Mouse (Mus musculus) limb, embryonic 14.5 days (tissue): ENCODE data around the gene Sltm. TPM values are rescaled to one million over a fixed set of nuclear protein-coding genes. Genes with fewer than 3 reads are reported as not detected.

Experiments
- ATAC-seq: fragments of 200-750 bp; cut with Nextera tagmentation; 2 replicates; pipeline ENCODE4 v1.8.0; 2017; ENCODE audit warnings: low read depth, moderate number of reproducible peaks, moderate TSS enrichment; ENCODE audit not compliant: low FRiP score
- DNase-seq: peaks from one replicate; pipeline ENCODE4 v3.0.0-alpha.2; 2015; ENCODE audit warnings: low spot score
- H3K27ac ChIP-seq: fragments of 300-500 bp; sonication (generic); replicated peaks from 2 replicates; pipeline ENCODE4 v1.5.1; 2014; ENCODE audit warnings: low read depth, mild to moderate bottlenecking, low read length, moderate library complexity, mixed read lengths
- H3K27me3 ChIP-seq: fragments of 300-500 bp; sonication (generic); 2 replicates; pipeline ENCODE4 v1.6.1; 2014; ENCODE audit warnings: low read length, mixed read lengths; ENCODE audit not compliant: control insufficient read depth, insufficient read depth
- H3K36me3 ChIP-seq: fragments of 300-500 bp; sonication (generic); 2 replicates; pipeline ENCODE4 v1.6.1; 2014; ENCODE audit warnings: mild to moderate bottlenecking, low read length, moderate library complexity, mixed read lengths; ENCODE audit not compliant: control insufficient read depth, insufficient read depth
- H3K4me1 ChIP-seq: fragments of 300-500 bp; sonication (generic); 2 replicates; pipeline ENCODE4 v1.6.1; 2014; ENCODE audit warnings: antibody characterized with exemption, low read length, mixed read lengths; ENCODE audit not compliant: control insufficient read depth, insufficient read depth
- H3K4me2 ChIP-seq: fragments of 300-500 bp; sonication (generic); replicated peaks from 2 replicates; pipeline ENCODE4 v1.6.1; 2014; ENCODE audit warnings: low read depth, mild to moderate bottlenecking, low read length, moderate library complexity; ENCODE audit not compliant: severe bottlenecking
- H3K4me3 ChIP-seq: fragments of 300-500 bp; sonication (generic); replicated peaks from 2 replicates; pipeline ENCODE4 v1.5.1; 2014; ENCODE audit warnings: low read length
- H3K9ac ChIP-seq: fragments of 300-500 bp; sonication (generic); 2 replicates; pipeline ENCODE4 v1.6.1; 2014; ENCODE audit warnings: mild to moderate bottlenecking, low read depth, low read length, moderate library complexity; ENCODE audit not compliant: severe bottlenecking
- H3K9me3 ChIP-seq: fragments of 300-500 bp; sonication (generic); 2 replicates; pipeline ENCODE4 v1.6.1; 2016; ENCODE audit warnings: low read length; ENCODE audit not compliant: control insufficient read depth
- POLR2A ChIP-seq: fragments of 200-500 bp; IDR thresholded peaks from 2 replicates; pipeline ENCODE4 v1.8.0; 2012; ENCODE audit warnings: inconsistent platforms, mild to moderate bottlenecking, moderate library complexity, borderline replicate concordance; ENCODE audit not compliant: insufficient read depth, insufficient read length; ENCODE audit errors: extremely low read depth
- whole genome bisulfite sequencing: fragments of 180-500 bp; shearing (Covaris S2); extraction: QIAGEN DNeasy Blood & Tissue Kit; methylation state at CpG from one replicate; pipeline ENCODE4 v1.1.7; 2014; 5-methylcytosine and 5-hydroxymethylcytosine counted together
- polyA plus RNA-seq, 2 experiments: library from polyadenylated mRNA; depleted of rRNA in 1 of 2; stranded (reverse) in 1 of 2; unstranded in 1 of 2; fragments of >200 nt; fragmentation: Nextera tagmentation in 1 of 2; extraction: Ambion mirVana in 1 of 2; gene quantifications; 2 replicates each; pipeline versions ENCODE4 v1.2.1 to v1.2.3; 2012 to 2014

Gene Sltm
- polyA plus RNA-seq, 2 experiments = 49.8 to 52.8 TPM

DNA sequence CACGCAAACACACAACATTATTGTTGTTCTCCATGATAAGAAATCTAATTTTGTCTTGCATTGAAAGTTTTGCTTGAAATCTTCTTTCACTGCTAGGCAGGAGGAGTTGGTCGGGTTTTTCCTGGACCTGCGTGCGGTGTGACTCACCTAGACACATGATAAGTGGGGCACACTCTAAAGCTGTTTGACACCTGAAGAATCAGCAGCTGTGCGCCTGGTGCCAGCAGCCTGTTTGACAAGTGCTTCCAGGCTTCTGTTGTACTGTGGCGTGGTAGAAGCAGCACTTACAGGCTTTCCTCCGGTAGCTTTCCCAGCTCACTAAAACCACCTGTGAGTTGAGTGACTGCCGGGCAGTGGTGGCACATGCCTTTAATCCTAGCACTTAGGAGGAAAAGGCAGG, 27.8 kb downstream of the Sltm start:
- H3K4me2 ChIP-seq = no peak overlapping the region
- DNase-seq (no peak), ATAC-seq (no peak)
- no peak for TF ChIP-seq POLR2A
- H3K4me1 ChIP-seq = no peaks in the 10 kb centered on the region
- H3K4me3 ChIP-seq = no peak overlapping the region
- H3K27me3 ChIP-seq = no peaks in the 10 kb centered on the region
- no peak overlapping the region for H3K27ac ChIP-seq
- H3K9me3 ChIP-seq = no peaks in the 10 kb centered on the region
- 81% methylated on average over 8 of the region's 8 CpGs for WGBS
- H3K36me3 ChIP-seq = peaks cover 27% of the 10 kb centered on the region
- H3K9ac ChIP-seq = no peak overlapping the region

DNA sequence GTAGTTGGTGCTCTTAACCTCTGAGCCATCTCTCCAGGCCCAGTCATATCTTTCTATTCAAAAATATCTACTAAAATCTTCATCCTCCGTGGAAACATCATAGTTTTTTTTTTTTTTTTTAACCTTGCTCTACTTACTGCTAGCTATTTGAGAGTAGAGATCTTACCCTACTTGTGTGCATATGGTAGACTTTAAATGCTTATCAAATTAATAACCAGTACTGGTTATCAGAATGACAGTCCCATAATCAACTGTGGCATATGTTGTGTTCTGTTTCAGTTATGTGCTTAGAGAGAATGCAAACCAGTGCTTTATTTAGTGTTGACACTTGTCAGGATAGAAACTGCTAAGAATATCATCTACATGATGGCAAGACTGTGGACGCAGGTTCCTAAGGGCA, 35.6 kb downstream of the Sltm start:
- WGBS = 95% methylated on average over 2 of the region's 2 CpGs
- Histone ChIP-seq H3K27ac (no peak overlapping the region), H3K9ac (no peak overlapping the region), H3K4me2 (no peak overlapping the region), H3K4me1 (no peaks in the 10 kb centered on the region), H3K4me3 (no peak overlapping the region), H3K9me3 (no peaks in the 10 kb centered on the region), H3K36me3 (peaks cover 74% of the 10 kb centered on the region), H3K27me3 (no peaks in the 10 kb centered on the region)
- ATAC-seq (no peak), DNase-seq (no peak)
- no peak for TF ChIP-seq POLR2A

DNA sequence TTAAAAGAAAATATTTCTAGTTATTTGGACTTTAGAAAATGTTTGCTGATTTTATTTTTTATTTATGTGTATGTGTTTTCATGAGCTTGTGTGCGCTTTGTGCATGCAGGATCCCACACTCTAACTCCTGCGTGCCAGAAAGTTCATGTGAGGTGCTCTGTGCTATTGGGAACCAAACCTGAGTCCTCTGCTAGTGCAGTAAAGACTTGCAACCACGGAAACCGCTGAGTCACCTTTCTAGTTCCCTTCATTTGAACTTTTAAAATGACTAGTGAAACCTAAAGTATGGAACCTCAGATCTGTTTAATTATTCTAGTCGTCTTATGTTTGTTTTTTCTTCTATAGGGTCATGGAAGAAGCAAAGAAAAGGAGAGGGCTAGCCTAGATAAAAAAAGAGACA, 38.4 kb downstream of the Sltm start:
- Histone ChIP-seq H3K9ac (no peak overlapping the region), H3K27me3 (no peaks in the 10 kb centered on the region), H3K9me3 (no peaks in the 10 kb centered on the region), H3K4me3 (no peak overlapping the region), H3K4me1 (no peaks in the 10 kb centered on the region), H3K27ac (no peak overlapping the region), H3K4me2 (no peak overlapping the region), H3K36me3 (peaks cover 75% of the 10 kb centered on the region)
- TF ChIP-seq POLR2A = no peak
- WGBS = 93% methylated on average over 5 of the region's 5 CpGs
- DNase-seq (no peak), ATAC-seq (no peak)

DNA sequence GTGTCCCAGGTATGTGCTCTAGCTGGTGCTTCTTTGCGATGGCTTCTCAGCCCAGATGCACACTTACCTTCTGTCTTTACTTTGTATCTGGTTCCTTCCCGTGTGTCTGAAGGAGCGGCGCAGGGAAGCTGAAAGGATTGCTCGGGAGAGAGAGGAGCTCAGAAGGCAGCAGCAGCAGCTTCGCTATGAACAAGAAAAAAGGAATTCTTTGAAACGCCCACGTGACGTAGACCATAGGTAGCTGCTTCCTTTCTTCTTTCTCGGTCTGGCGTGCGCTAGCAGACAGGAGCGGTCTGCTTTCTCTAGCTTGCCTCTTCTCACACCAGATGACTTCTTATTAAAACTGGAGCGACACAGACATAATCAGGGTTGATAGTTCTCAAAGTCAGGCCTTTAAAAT, 42.1 kb downstream of the Sltm start:
- 92% methylated on average over 14 of the region's 14 CpGs for WGBS
- no peak for TF ChIP-seq POLR2A
- DNase-seq (no peak), ATAC-seq (no peak)
- no peak overlapping the region for H3K4me3 ChIP-seq
- no peaks in the 10 kb centered on the region for H3K9me3 ChIP-seq
- H3K4me1 ChIP-seq = no peaks in the 10 kb centered on the region
- no peak overlapping the region for H3K27ac ChIP-seq
- H3K36me3 ChIP-seq = peaks cover 90% of the 10 kb centered on the region
- H3K27me3 ChIP-seq = no peaks in the 10 kb centered on the region
- no peak overlapping the region for H3K4me2 ChIP-seq
- no peak overlapping the region for H3K9ac ChIP-seq

DNA sequence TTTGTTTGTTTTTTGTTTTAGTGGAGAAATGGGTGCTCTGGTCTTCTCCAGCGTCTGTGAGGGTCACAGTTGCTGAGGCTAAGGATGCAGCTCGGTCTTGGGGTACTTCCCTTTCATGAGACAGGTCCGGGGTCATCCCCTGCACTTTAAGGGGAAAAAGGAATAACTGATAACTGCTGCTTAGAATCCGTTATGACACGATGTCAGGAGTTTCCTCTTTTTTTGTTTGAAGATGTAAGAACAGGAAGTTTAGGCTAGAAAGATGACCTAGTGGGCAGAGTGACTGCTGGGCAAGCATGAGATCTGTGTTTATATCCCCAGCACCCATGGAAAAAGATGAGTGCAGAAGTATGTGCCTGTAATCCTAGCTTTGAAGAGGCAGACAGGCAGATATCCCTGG, 42.6 kb downstream of the Sltm start:
- no peak for TF ChIP-seq POLR2A
- ATAC-seq = no peak
- H3K36me3 ChIP-seq = peaks cover 89% of the 10 kb centered on the region
- H3K9me3 ChIP-seq = no peaks in the 10 kb centered on the region
- no peak for DNase-seq
- no peaks in the 10 kb centered on the region for H3K4me1 ChIP-seq
- no peak overlapping the region for H3K9ac ChIP-seq
- 87% methylated on average over 5 of the region's 5 CpGs for WGBS
- no peak overlapping the region for H3K4me3 ChIP-seq
- H3K27ac ChIP-seq = no peak overlapping the region
- no peak overlapping the region for H3K4me2 ChIP-seq
- no peaks in the 10 kb centered on the region for H3K27me3 ChIP-seq

DNA sequence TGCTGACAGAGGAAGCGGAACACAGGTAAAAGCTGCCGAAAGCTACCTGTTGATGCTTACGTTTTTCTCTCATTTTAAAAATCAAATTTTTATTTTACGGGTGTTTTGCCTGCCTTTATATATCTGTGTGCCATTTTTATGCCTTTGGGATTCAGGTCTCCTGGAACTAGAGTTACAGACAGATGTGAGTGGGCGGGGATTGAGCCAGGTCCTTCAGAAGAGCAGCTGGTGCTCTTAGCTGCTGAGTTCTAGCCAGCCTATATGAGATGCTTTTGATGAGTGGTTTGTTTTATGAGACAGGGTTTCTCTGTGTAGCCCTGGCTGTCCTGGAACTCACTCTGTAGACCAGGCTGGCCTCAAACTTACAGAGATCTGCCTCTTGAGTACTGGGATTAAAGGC, 44.6 kb downstream of the Sltm start:
- Histone ChIP-seq H3K4me1 (no peaks in the 10 kb centered on the region), H3K27ac (no peak overlapping the region), H3K27me3 (no peaks in the 10 kb centered on the region), H3K4me3 (no peak overlapping the region), H3K9ac (no peak overlapping the region), H3K9me3 (no peaks in the 10 kb centered on the region), H3K4me2 (no peak overlapping the region), H3K36me3 (peaks cover 91% of the 10 kb centered on the region)
- DNase-seq (no peak), ATAC-seq (no peak)
- WGBS = 93% methylated on average over 5 of the region's 5 CpGs
- TF ChIP-seq POLR2A = no peak
